Mouse (Mus musculus): Measurements from ENCODE around the gene 1700012P22Rik.

Gene 1700012P22Rik

DNA sequence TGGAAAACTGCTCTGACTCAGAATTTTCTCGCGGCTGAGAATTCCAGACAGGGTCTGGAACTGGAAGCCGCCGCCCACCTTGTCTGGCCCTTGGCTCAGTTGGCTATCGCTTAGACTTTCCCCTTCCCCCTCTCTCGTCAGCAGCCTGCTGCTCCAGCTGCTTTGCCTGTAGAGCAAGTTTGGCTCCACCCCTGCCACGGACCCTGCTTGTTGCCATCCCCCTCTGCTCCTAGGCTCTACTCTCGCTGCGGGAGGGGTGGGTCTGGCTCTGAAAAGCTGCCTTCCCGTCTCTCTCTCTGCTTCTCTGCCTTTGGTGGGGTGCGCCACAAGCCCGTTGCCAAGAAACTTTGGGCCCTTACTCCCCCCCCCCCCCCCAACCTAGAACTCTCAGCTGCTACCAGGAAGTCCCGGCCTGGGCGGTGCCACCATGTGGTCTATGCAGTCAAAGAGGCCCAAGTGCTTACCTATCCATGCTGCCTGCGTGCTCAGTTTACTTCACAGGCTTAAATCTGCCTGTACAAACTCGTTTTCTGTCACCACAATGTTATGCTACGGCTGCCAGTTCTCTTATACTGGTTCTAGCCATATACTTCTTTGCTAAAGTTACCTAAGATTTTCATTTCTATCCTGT is 34.0 kb downstream of the 1700012P22Rik start:
- DNase-seq (ENCODE audit: low read depth, low spot score): no peak
- H3K36me3 ChIP-seq (ENCODE audit: control insufficient read depth, insufficient read depth, low read length, poor library complexity, severe bottlenecking): no peaks in the 10 kb centered on the region
- H3K27me3 ChIP-seq (ENCODE audit: control insufficient read depth, insufficient read depth, low read length, poor library complexity, severe bottlenecking): no peaks in the 10 kb centered on the region

DNA sequence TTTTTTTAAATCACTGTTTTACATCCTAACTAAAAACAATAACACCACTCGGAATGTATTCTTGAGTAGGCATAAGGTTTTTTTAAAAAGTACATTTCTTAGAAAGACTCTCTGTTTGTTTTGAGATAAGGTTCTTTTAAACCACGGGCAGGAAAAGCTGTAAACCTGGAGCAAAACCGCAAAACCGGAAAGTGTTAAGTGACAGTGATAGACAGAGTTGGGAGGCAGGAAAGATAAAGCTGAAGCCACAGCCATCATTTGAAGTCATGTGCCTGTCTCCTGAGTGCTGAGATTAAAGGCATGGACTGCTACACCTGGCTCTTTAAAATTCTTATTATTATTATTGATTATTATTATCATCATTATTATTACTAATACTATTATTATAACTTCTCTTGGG is 35.9 kb downstream of the 1700012P22Rik start:
- DNase-seq (ENCODE audit: low read depth, low spot score): no peak
- no peaks in the 10 kb centered on the region for H3K36me3 ChIP-seq (ENCODE audit: control insufficient read depth, insufficient read depth, low read length, poor library complexity, severe bottlenecking)
- no peaks in the 10 kb centered on the region for H3K27me3 ChIP-seq (ENCODE audit: control insufficient read depth, insufficient read depth, low read length, poor library complexity, severe bottlenecking)

DNA sequence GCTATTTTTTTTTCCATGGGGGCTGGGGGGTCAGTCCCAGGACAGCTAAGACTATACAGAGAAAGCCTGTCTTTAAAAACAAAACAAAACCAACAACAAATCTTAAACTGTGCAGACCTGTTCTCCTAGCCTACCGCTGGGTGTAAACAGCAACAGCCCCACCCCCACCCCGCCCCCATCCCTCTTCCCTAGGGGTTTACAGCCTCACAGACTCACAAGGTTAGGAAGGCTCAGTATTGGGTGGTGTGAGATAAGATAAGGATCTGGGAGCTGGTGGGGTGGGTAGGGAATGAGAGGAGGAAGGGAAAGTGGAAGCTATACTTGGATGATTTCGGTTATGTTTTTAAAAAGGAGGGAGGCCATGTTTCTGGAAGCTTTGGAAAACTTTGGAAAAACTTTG is 42.3 kb downstream of the 1700012P22Rik start:
- no peak for DNase-seq (ENCODE audit: low read depth, low spot score)
- no peaks in the 10 kb centered on the region for H3K27me3 ChIP-seq (ENCODE audit: control insufficient read depth, insufficient read depth, low read length, poor library complexity, severe bottlenecking)
- no peaks in the 10 kb centered on the region for H3K36me3 ChIP-seq (ENCODE audit: control insufficient read depth, insufficient read depth, low read length, poor library complexity, severe bottlenecking)

DNA sequence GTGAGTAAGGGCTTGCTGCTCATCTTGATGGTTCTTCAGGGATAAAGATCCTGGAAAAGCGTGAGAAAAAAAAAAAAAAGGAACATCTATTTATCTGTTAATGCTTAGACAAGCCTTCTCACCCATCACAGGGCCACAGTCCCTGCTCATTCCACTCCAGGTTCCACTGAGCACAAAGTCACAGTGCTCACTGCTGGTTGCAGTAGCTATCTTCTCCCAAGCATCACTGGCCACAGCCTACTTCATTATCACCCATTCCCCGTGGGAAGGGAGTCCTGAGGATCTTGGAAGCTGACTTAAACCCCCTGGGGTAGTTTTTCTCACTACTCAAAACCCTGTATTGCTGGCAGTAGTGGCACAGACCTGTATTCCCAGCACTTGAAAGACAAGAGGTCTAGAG is 60.7 kb downstream of the 1700012P22Rik start, which contains the start of gene Pramef20:
TSS of gene Pramef20 (minus strand) at position 23 of the 400 bp plus-strand sequence.
- no peaks in the 10 kb centered on the region for H3K36me3 ChIP-seq (ENCODE audit: control insufficient read depth, insufficient read depth, low read length, poor library complexity, severe bottlenecking)
- H3K27me3 ChIP-seq (ENCODE audit: control insufficient read depth, insufficient read depth, low read length, poor library complexity, severe bottlenecking): no peaks in the 10 kb centered on the region
- no peak for DNase-seq (ENCODE audit: low read depth, low spot score)

Data from splenic B cell, adult 2 months (primary cell).